Mouse (Mus musculus) stomach, postnatal 0 days (tissue): ENCODE results near the gene Atxn7. TPM values are rescaled to one million over a fixed set of nuclear protein-coding genes. Genes with fewer than 3 reads are reported as not detected.
A peak's percentile ranks its signal among the peaks of the same experiment; 100 is the strongest.

Source experiments
- ATAC-seq: fragments of 200-750 bp; cut with Nextera tagmentation; 2 replicates; pipeline ENCODE4 v1.8.0; 2017; ENCODE audit not compliant: low FRiP score, low TSS enrichment
- DNase-seq: peaks from one replicate; pipeline ENCODE4 v3.0.0-alpha.2; 2016; ENCODE audit warnings: low spot score
- H3K27ac ChIP-seq: fragments of 300-500 bp; sonication (generic); replicated peaks from 2 replicates; pipeline ENCODE4 v1.5.1; 2014; ENCODE audit warnings: mild to moderate bottlenecking, control low read depth
- H3K27me3 ChIP-seq: fragments of 300-500 bp; sonication (generic); 2 replicates; pipeline ENCODE4 v1.6.1; 2014; ENCODE audit warnings: low read length; ENCODE audit not compliant: control insufficient read depth, insufficient read depth
- H3K36me3 ChIP-seq: fragments of 300-500 bp; sonication (generic); 2 replicates; pipeline ENCODE4 v1.6.1; 2014; ENCODE audit warnings: low read length, mixed read lengths; ENCODE audit not compliant: control insufficient read depth, insufficient read depth
- H3K4me1 ChIP-seq: fragments of 300-500 bp; sonication (generic); replicated peaks from 2 replicates; pipeline ENCODE4 v1.6.1; 2014; ENCODE audit warnings: antibody characterized with exemption; ENCODE audit not compliant: control insufficient read depth, insufficient read depth
- H3K4me2 ChIP-seq: fragments of 300-500 bp; sonication (generic); replicated peaks from 2 replicates; pipeline ENCODE4 v1.6.1; 2014; ENCODE audit warnings: low read depth, mild to moderate bottlenecking, control low read depth, moderate library complexity
- H3K4me3 ChIP-seq: fragments of 300-500 bp; sonication (generic); 2 replicates; pipeline ENCODE4 v1.5.1; 2014; ENCODE audit warnings: low read depth, low read length, control low read depth
- H3K9ac ChIP-seq: fragments of 300-500 bp; sonication (generic); 2 replicates; pipeline ENCODE4 v1.6.1; 2014; ENCODE audit warnings: mild to moderate bottlenecking, low read length, control low read depth, mixed read lengths
- H3K9me3 ChIP-seq: fragments of 300-500 bp; sonication (generic); 2 replicates; pipeline ENCODE4 v1.6.1; 2016; ENCODE audit warnings: low read length; ENCODE audit not compliant: control insufficient read depth
- CTCF ChIP-seq: IDR thresholded peaks from 2 replicates; pipeline ENCODE4 v1.5.1; 2016; ENCODE audit warnings: antibody characterized with exemption, low read depth, mild to moderate bottlenecking, moderate library complexity
- EP300 ChIP-seq: optimal IDR thresholded peaks from 2 replicates; pipeline ENCODE3; 2016; ENCODE audit warnings: antibody characterized with exemption
- WGBS: fragments of 180-500 bp; shearing (Covaris S2); extraction: QIAGEN DNeasy Blood & Tissue Kit; methylation state at CpG from one replicate; pipeline ENCODE4 v1.1.7; 2014; 5-methylcytosine and 5-hydroxymethylcytosine counted together
- polyA plus RNA-seq: library from polyadenylated mRNA; unstranded; fragments of >200 nt; fragmentation: Nextera tagmentation; extraction: Ambion mirVana; gene quantifications from 2 replicates; pipeline ENCODE4 v1.2.1, GENCODE M21; 2015

Gene Atxn7
- polyA plus RNA-seq, 1 experiment from 2014 or later, result 3.7 TPM

- no peak overlapping the region for H3K27ac ChIP-seq
- ATAC-seq, result no peak
- no peak overlapping the region for H3K9ac ChIP-seq
- WGBS, result 83% methylated on average over 8 of the region's 8 CpGs
- no peaks in the 10 kb centered on the region for H3K4me1 ChIP-seq
- H3K4me3 ChIP-seq, result no peak overlapping the region
- no peak for DNase-seq
- TF ChIP-seq EP300, result no peak
- H3K36me3 ChIP-seq, result no peaks in the 10 kb centered on the region; the same call in 1 of the 2 replicates
- no peaks in the 10 kb centered on the region for H3K27me3 ChIP-seq
- no peaks in the 10 kb centered on the region for H3K9me3 ChIP-seq
- no peak overlapping the region for H3K4me2 ChIP-seq
Observed at GRCm38 (mm10) chr14:14083811-14084210, 122.6 kb downstream of the Atxn7 start.

GRCm38 (mm10) chr14:14086711-14087263 lies 125.5 kb downstream of the Atxn7 start:
- H3K4me2 ChIP-seq, result no peak overlapping the region
- H3K36me3 ChIP-seq, result no peaks in the 10 kb centered on the region; the same call in 1 of the 2 replicates
- H3K27me3 ChIP-seq, result no peaks in the 10 kb centered on the region
- 84% methylated on average over 4 of the region's 4 CpGs for WGBS
- H3K27ac ChIP-seq, result no peak overlapping the region
- H3K9me3 ChIP-seq, result no peaks in the 10 kb centered on the region
- no peak overlapping the region for H3K4me3 ChIP-seq
- no peak overlapping the region for H3K9ac ChIP-seq
- ATAC-seq, result no peak
- H3K4me1 ChIP-seq, result no peaks in the 10 kb centered on the region
- TF ChIP-seq CTCF, result no peak
- TF ChIP-seq EP300, result no peak
- DNase-seq, result no peak

GRCm38 (mm10) chr14:14087348-14087747 lies 126.1 kb downstream of the Atxn7 start:
- Histone ChIP-seq H3K36me3 (no peaks in the 10 kb centered on the region; the same call in 1 of the 2 replicates), H3K4me3 (no peak overlapping the region), H3K27me3 (no peaks in the 10 kb centered on the region), H3K4me1 (no peaks in the 10 kb centered on the region), H3K9me3 (no peaks in the 10 kb centered on the region), H3K27ac (no peak overlapping the region), H3K9ac (no peak overlapping the region), H3K4me2 (no peak overlapping the region)
- no peak for ATAC-seq
- no peak for DNase-seq
- WGBS, result 84% methylated on average over 6 of the region's 6 CpGs
- TF ChIP-seq CTCF (no peak), EP300 (no peak)

- Histone ChIP-seq H3K4me3 (no peak overlapping the region), H3K27me3 (no peaks in the 10 kb centered on the region), H3K4me2 (no peak overlapping the region), H3K36me3 (no peaks in the 10 kb centered on the region; the same call in 1 of the 2 replicates), H3K9ac (no peak overlapping the region), H3K4me1 (no peaks in the 10 kb centered on the region), H3K9me3 (no peaks in the 10 kb centered on the region), H3K27ac (no peak overlapping the region)
- no peak for TF ChIP-seq EP300
- TF ChIP-seq CTCF, result no peak
- 80% methylated on average over 9 of the region's 9 CpGs for WGBS
- DNase-seq, result no peak
- no peak for ATAC-seq
Observed at GRCm38 (mm10) chr14:14088016-14088791, 127.0 kb downstream of the Atxn7 start.

- WGBS, result 92% methylated on average over 6 of the region's 6 CpGs
- no peaks in the 10 kb centered on the region for H3K9me3 ChIP-seq
- no peak overlapping the region for H3K27ac ChIP-seq
- H3K27me3 ChIP-seq, result no peaks in the 10 kb centered on the region
- DNase-seq (no peak), ATAC-seq (no peak)
- TF ChIP-seq EP300, result no peak
- H3K9ac ChIP-seq, result no peak overlapping the region
- H3K4me3 ChIP-seq, result no peak overlapping the region
- H3K4me2 ChIP-seq, result no peak overlapping the region
- H3K36me3 ChIP-seq, result no peaks in the 10 kb centered on the region; the same call in 1 of the 2 replicates
- H3K4me1 ChIP-seq, result no peaks in the 10 kb centered on the region
Observed at GRCm38 (mm10) chr14:14090571-14090970, 129.3 kb downstream of the Atxn7 start.

- 28% methylated on average over 10 of the region's 10 CpGs for WGBS
- H3K27me3 ChIP-seq, result no peaks in the 10 kb centered on the region
- H3K9me3 ChIP-seq, result no peaks in the 10 kb centered on the region
- H3K27ac ChIP-seq, result no peak overlapping the region
- no peak overlapping the region for H3K4me2 ChIP-seq
- peaks cover 18% of the 10 kb centered on the region for H3K36me3 ChIP-seq
- no peaks in the 10 kb centered on the region for H3K4me1 ChIP-seq
- ATAC-seq (peak; percentile 63; the same call in 1 of the 2 replicates), DNase-seq (peak; percentile 87)
- H3K9ac ChIP-seq, result no peak overlapping the region
- TF ChIP-seq EP300 (no peak), CTCF (peak; percentile 100)
- H3K4me3 ChIP-seq, result no peak overlapping the region
Observed at GRCm38 (mm10) chr14:14098330-14098980, 137.2 kb downstream of the Atxn7 start.
